Mouse (Mus musculus): ENCODE results near the gene Rnf224. TPM values are rescaled to one million over a fixed set of nuclear protein-coding genes. Genes with fewer than 3 reads are reported as not detected.
"Not testable (repeated sequence)": the region's sequence is repeated elsewhere in the genome, so short reads cannot be mapped to it uniquely, and the experiment has no call there.

Gene Rnf224
- polyA plus RNA-seq, 1 experiment, result not detected

GRCm38 (mm10) chr2:25266720-25267119 lies 30.1 kb upstream of the Rnf224 start:
- H3K4me1 ChIP-seq (ENCODE audit: control insufficient read depth, insufficient read depth, low read length), result peaks cover 49% of the 10 kb centered on the region
- TF ChIP-seq CTCF (IDR thresholded peaks at IDR 0.05; ENCODE audit: low read depth, low read length) (no peak), POLR2A (IDR thresholded peaks at IDR 0.05; ENCODE audit: borderline replicate concordance, low read depth, low read length) (no peak)
- H3K27ac ChIP-seq (ENCODE audit: insufficient read depth, low read depth, low read length), result no peak overlapping the region
- H3K4me3 ChIP-seq (ENCODE audit: insufficient read depth, low read length), result peak overlapping the region; percentile 35

- Histone ChIP-seq H3K27ac (ENCODE audit: insufficient read depth, low read depth, low read length) (peak overlapping the region; percentile 30), H3K4me3 (ENCODE audit: insufficient read depth, low read length) (peak overlapping the region; percentile 35), H3K4me1 (ENCODE audit: control insufficient read depth, insufficient read depth, low read length) (peaks cover 49% of the 10 kb centered on the region)
- TF ChIP-seq CTCF (IDR thresholded peaks at IDR 0.05; ENCODE audit: low read depth, low read length), result no peak
- TF ChIP-seq POLR2A (IDR thresholded peaks at IDR 0.05; ENCODE audit: borderline replicate concordance, low read depth, low read length), result no peak
Measured at GRCm38 (mm10) chr2:25265897-25266656, 29.5 kb upstream of the Rnf224 start.

GRCm38 (mm10) chr2:25264851-25265250 lies 28.3 kb upstream of the Rnf224 start:
- H3K4me1 ChIP-seq (ENCODE audit: control insufficient read depth, insufficient read depth, low read length), result peaks cover 45% of the 10 kb centered on the region
- TF ChIP-seq POLR2A (IDR thresholded peaks at IDR 0.05; ENCODE audit: borderline replicate concordance, low read depth, low read length) (no peak), CTCF (IDR thresholded peaks at IDR 0.05; ENCODE audit: low read depth, low read length) (no peak)
- no peak overlapping the region for H3K27ac ChIP-seq (ENCODE audit: insufficient read depth, low read depth, low read length)
- H3K4me3 ChIP-seq (ENCODE audit: insufficient read depth, low read length), result peak overlapping the region; percentile 89; the same call in 1 of the 2 replicates

- Histone ChIP-seq H3K4me3 (ENCODE audit: insufficient read depth, low read length) (peak overlapping the region; percentile 89), H3K4me1 (ENCODE audit: control insufficient read depth, insufficient read depth, low read length) (peaks cover 45% of the 10 kb centered on the region), H3K27ac (ENCODE audit: insufficient read depth, low read depth, low read length) (no peak overlapping the region)
- TF ChIP-seq CTCF (IDR thresholded peaks at IDR 0.05; ENCODE audit: low read depth, low read length) (no peak), POLR2A (IDR thresholded peaks at IDR 0.05; ENCODE audit: borderline replicate concordance, low read depth, low read length) (no peak)
Measured at GRCm38 (mm10) chr2:25264286-25264660, 27.7 kb upstream of the Rnf224 start.

- Histone ChIP-seq H3K4me1 (ENCODE audit: control insufficient read depth, insufficient read depth, low read length) (peaks cover 42% of the 10 kb centered on the region), H3K27ac (ENCODE audit: insufficient read depth, low read depth, low read length) (no peak overlapping the region), H3K4me3 (ENCODE audit: insufficient read depth, low read length) (peak overlapping the region; percentile 89)
- TF ChIP-seq CTCF (IDR thresholded peaks at IDR 0.05; ENCODE audit: low read depth, low read length), result no peak
- no peak for TF ChIP-seq POLR2A (IDR thresholded peaks at IDR 0.05; ENCODE audit: borderline replicate concordance, low read depth, low read length)
Measured at GRCm38 (mm10) chr2:25263623-25264285, 27.2 kb upstream of the Rnf224 start.

- H3K4me1 ChIP-seq (ENCODE audit: control insufficient read depth, insufficient read depth, low read length), result peaks cover 39% of the 10 kb centered on the region
- H3K4me3 ChIP-seq (ENCODE audit: insufficient read depth, low read length), result peak overlapping the region; percentile 89
- peak overlapping the region; percentile 23 for H3K27ac ChIP-seq (ENCODE audit: insufficient read depth, low read depth, low read length)
- TF ChIP-seq CTCF (IDR thresholded peaks at IDR 0.05; ENCODE audit: low read depth, low read length) (no peak), POLR2A (IDR thresholded peaks at IDR 0.05; ENCODE audit: borderline replicate concordance, low read depth, low read length) (no peak)
Measured at GRCm38 (mm10) chr2:25262795-25263622, 26.4 kb upstream of the Rnf224 start.

GRCm38 (mm10) chr2:25262291-25262767 lies 25.7 kb upstream of the Rnf224 start, which contains the start of gene Tprn:
Gene Tprn (plus strand): TSS chr2:25262618.
- H3K27ac ChIP-seq (ENCODE audit: insufficient read depth, low read depth, low read length), result peak within 1 kb of the TSS; percentile 23
- H3K4me1 ChIP-seq (ENCODE audit: control insufficient read depth, insufficient read depth, low read length), result peaks cover 35% of the 10 kb centered on the region
- TF ChIP-seq CTCF (IDR thresholded peaks at IDR 0.05; ENCODE audit: low read depth, low read length) (no peak), POLR2A (IDR thresholded peaks at IDR 0.05; ENCODE audit: borderline replicate concordance, low read depth, low read length) (no peak)
- H3K4me3 ChIP-seq (ENCODE audit: insufficient read depth, low read length), result peak within 1 kb of the TSS; percentile 89

- peaks cover 33% of the 10 kb centered on the region for H3K4me1 ChIP-seq (ENCODE audit: control insufficient read depth, insufficient read depth, low read length)
- no peak for TF ChIP-seq CTCF (IDR thresholded peaks at IDR 0.05; ENCODE audit: low read depth, low read length)
- H3K4me3 ChIP-seq (ENCODE audit: insufficient read depth, low read length), result peak overlapping the region; percentile 50
- no peak overlapping the region for H3K27ac ChIP-seq (ENCODE audit: insufficient read depth, low read depth, low read length)
Measured at GRCm38 (mm10) chr2:25261870-25262269, 25.3 kb upstream of the Rnf224 start.

GRCm38 (mm10) chr2:25258887-25259286 lies 22.3 kb upstream of the Rnf224 start:
- Histone ChIP-seq H3K4me1 (ENCODE audit: control insufficient read depth, insufficient read depth, low read length) (peaks cover 10% of the 10 kb centered on the region), H3K4me3 (ENCODE audit: insufficient read depth, low read length) (no peak overlapping the region), H3K27ac (ENCODE audit: insufficient read depth, low read depth, low read length) (no peak overlapping the region)
- no peak for TF ChIP-seq CTCF (IDR thresholded peaks at IDR 0.05; ENCODE audit: low read depth, low read length)

- H3K4me1 ChIP-seq (ENCODE audit: control insufficient read depth, insufficient read depth, low read length); H3K4me3 ChIP-seq (ENCODE audit: insufficient read depth, low read length); H3K27ac ChIP-seq (ENCODE audit: insufficient read depth, low read depth, low read length): not testable (repeated sequence)
Measured at GRCm38 (mm10) chr2:25257250-25257649, 20.7 kb upstream of the Rnf224 start.

- not testable (repeated sequence) for H3K27ac ChIP-seq (ENCODE audit: insufficient read depth, low read depth, low read length); H3K4me1 ChIP-seq (ENCODE audit: control insufficient read depth, insufficient read depth, low read length)
- H3K4me3 ChIP-seq (ENCODE audit: insufficient read depth, low read length), result peak overlapping the region; percentile 97
Measured at GRCm38 (mm10) chr2:25256443-25257109, 20.0 kb upstream of the Rnf224 start.

All from bone marrow macrophage, adult 2 months (primary cell).